Mouse (Mus musculus) midbrain, embryonic 11.5 days (tissue): ENCODE measurements at regions not wholly inside any gene's neighbourhood (a gene's known extent, or its start where the extent isn't known, plus 50 kb on each side); places are given as distances from the start of the nearest gene placed in this dataset.

Source experiments
- ATAC-seq: fragments of 200-750 bp; cut with Nextera tagmentation; 2 replicates; pipeline ENCODE4 v1.8.0; 2017; ENCODE audit warnings: moderate TSS enrichment, moderate library complexity; ENCODE audit not compliant: low FRiP score
- DNase-seq: peaks from one replicate; pipeline ENCODE4 v3.0.0; 2015; ENCODE audit warnings: low spot score; ENCODE audit errors: missing footprints
- H3K27ac ChIP-seq: fragments of 300-500 bp; sonication (generic); 2 replicates; pipeline ENCODE4 v1.5.1; 2014; ENCODE audit warnings: low read depth, low read length
- H3K27me3 ChIP-seq: fragments of 300-500 bp; sonication (generic); 2 replicates; pipeline ENCODE4 v1.6.1; 2014; ENCODE audit warnings: mild to moderate bottlenecking, low read length, moderate library complexity, mixed read lengths; ENCODE audit not compliant: control insufficient read depth, insufficient read depth
- H3K36me3 ChIP-seq: fragments of 300-500 bp; sonication (generic); 2 replicates; pipeline ENCODE4 v1.6.1; 2014; ENCODE audit warnings: mild to moderate bottlenecking, low read length, moderate library complexity, mixed read lengths; ENCODE audit not compliant: control insufficient read depth, insufficient read depth
- H3K4me1 ChIP-seq: fragments of 300-500 bp; sonication (generic); 2 replicates; pipeline ENCODE4 v1.6.1; 2014; ENCODE audit warnings: low read length; ENCODE audit not compliant: control insufficient read depth, insufficient read depth
- H3K4me2 ChIP-seq: fragments of 300-500 bp; sonication (generic); 2 replicates; pipeline ENCODE4 v1.6.1; 2014; ENCODE audit warnings: mild to moderate bottlenecking, moderate library complexity
- H3K4me3 ChIP-seq: fragments of 300-500 bp; sonication (generic); 2 replicates; pipeline ENCODE4 v1.5.1; 2014; ENCODE audit warnings: low read depth, low read length
- H3K9ac ChIP-seq: fragments of 300-500 bp; sonication (generic); 2 replicates; pipeline ENCODE4 v1.6.1; 2014; ENCODE audit warnings: low read length
- H3K9me3 ChIP-seq: fragments of 300-500 bp; sonication (generic); 2 replicates; pipeline ENCODE4 v1.6.1; 2016; ENCODE audit warnings: low read length; ENCODE audit not compliant: control insufficient read depth
- WGBS: fragments of 180-500 bp; shearing (Covaris S2); extraction: QIAGEN DNeasy Blood & Tissue Kit; methylation state at CpG from one replicate; pipeline ENCODE4 v1.1.7; 2014; 5-methylcytosine and 5-hydroxymethylcytosine counted together

GRCm38 (mm10) chr7:78123386-78123785 is 614.4 kb downstream of the Ntrk3 start:
- no peaks in the 10 kb centered on the region for H3K4me1 ChIP-seq

DNA sequence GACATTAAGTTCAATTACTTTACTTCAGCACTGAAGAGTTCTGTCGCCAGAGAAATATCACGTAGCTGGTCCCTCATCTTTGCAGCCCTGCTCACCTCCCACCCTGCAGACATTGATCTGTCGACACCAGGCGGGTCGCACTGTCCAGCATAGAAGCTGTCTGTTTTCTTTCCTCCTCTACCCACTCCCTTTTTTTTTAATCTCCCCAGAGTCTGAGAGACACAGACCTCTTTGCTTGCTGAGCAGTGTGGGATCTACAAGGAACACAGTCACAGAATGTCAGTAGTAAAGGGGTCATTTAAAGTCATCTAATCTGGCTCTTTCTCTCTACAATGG is 616.7 kb downstream of the Ntrk3 start:
- H3K27me3 ChIP-seq, result no peaks in the 10 kb centered on the region
- ATAC-seq, result no peak
- H3K4me1 ChIP-seq, result no peaks in the 10 kb centered on the region
- no peaks in the 10 kb centered on the region for H3K9me3 ChIP-seq
- no peak overlapping the region for H3K9ac ChIP-seq
- no peak overlapping the region for H3K4me2 ChIP-seq
- no peak for DNase-seq
- no peak overlapping the region for H3K27ac ChIP-seq
- 80% methylated on average over 5 of the region's 5 CpGs for WGBS
- H3K4me3 ChIP-seq, result no peak overlapping the region
- no peaks in the 10 kb centered on the region for H3K36me3 ChIP-seq

More at GRCm38 (mm10) chr7:78123386-78123785, 614.4 kb downstream of the Ntrk3 start:
- Histone ChIP-seq H3K27me3 (no peaks in the 10 kb centered on the region), H3K27ac (no peak overlapping the region), H3K9ac (no peak overlapping the region), H3K4me2 (no peak overlapping the region), H3K4me3 (no peak overlapping the region), H3K36me3 (no peaks in the 10 kb centered on the region), H3K9me3 (no peaks in the 10 kb centered on the region)
- ATAC-seq (no peak), DNase-seq (no peak)
- WGBS, result 90% methylated on average over 1 of the region's 1 CpGs

DNA sequence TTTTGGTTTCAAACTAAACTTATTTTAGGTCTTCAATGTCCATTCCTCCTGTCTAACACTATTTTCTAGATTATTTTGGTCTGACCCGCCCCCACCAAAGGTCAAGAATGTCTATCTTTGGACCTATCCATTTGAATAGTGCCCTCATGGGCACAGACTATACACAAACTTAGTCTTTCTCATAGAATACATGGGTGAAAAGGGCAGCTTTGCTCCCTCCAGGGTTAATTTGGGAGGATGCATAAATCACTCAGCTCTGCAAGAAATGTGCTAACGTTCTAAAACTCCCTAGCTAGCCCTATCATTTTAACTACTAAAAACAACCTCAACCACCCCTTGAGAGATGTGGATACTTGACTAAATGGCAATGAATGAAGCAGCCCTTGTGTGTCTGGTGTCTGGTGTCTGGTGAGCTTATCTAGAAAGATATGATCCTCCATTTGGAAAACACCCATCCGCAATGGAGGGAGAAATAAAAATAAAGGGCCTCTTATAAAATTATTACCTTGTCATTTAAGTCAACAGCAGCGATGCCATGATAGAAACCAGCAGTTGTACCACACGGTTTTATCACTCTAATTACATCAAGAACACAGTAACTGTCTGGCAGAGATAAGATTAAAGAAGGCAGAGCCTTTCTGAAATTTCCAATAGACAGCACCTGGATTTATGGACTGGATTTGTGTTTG is 617.2 kb downstream of the Ntrk3 start:
- Histone ChIP-seq H3K4me3 (no peak overlapping the region), H3K4me1 (no peaks in the 10 kb centered on the region), H3K36me3 (no peaks in the 10 kb centered on the region), H3K9me3 (no peaks in the 10 kb centered on the region), H3K4me2 (no peak overlapping the region), H3K9ac (no peak overlapping the region), H3K27me3 (no peaks in the 10 kb centered on the region), H3K27ac (no peak overlapping the region)
- WGBS, result 87% methylated on average over 5 of the region's 5 CpGs
- DNase-seq (no peak), ATAC-seq (no peak)

GRCm38 (mm10) chr7:78119809-78120208 is 618.0 kb downstream of the Ntrk3 start:
- DNase-seq (no peak), ATAC-seq (no peak)
- Histone ChIP-seq H3K4me2 (no peak overlapping the region), H3K27ac (no peak overlapping the region), H3K9me3 (no peaks in the 10 kb centered on the region), H3K9ac (no peak overlapping the region), H3K36me3 (no peaks in the 10 kb centered on the region), H3K4me3 (no peak overlapping the region), H3K27me3 (no peaks in the 10 kb centered on the region), H3K4me1 (no peaks in the 10 kb centered on the region)
- WGBS, result 84% methylated on average over 1 of the region's 1 CpGs

DNA sequence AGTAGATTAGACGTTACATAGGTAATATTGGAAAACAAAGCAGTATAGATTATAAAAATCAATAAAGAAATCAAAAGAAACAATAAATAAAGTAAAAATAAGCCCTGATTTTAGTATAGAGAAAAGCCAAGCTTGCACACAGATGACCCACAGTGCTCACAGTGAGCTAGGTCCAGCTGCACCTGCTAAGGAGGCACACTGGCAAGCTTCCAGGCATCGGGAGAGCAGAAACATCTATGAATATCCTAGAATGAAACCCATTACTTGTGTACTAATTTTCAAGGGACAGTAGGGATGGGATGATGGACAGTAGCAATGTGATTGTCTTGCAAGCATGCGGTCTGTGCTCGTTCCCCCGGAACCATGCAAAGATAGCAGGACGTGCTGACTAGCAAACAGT is 626.5 kb downstream of the Ntrk3 start:
- DNase-seq, result no peak
- Histone ChIP-seq H3K27me3 (no peaks in the 10 kb centered on the region; the same call in 1 of the 2 replicates), H3K9me3 (no peaks in the 10 kb centered on the region), H3K36me3 (no peaks in the 10 kb centered on the region), H3K4me2 (no peak overlapping the region), H3K9ac (no peak overlapping the region), H3K27ac (no peak overlapping the region), H3K4me3 (no peak overlapping the region), H3K4me1 (no peaks in the 10 kb centered on the region)
- 92% methylated on average over 6 of the region's 6 CpGs for WGBS
- ATAC-seq, result no peak

DNA sequence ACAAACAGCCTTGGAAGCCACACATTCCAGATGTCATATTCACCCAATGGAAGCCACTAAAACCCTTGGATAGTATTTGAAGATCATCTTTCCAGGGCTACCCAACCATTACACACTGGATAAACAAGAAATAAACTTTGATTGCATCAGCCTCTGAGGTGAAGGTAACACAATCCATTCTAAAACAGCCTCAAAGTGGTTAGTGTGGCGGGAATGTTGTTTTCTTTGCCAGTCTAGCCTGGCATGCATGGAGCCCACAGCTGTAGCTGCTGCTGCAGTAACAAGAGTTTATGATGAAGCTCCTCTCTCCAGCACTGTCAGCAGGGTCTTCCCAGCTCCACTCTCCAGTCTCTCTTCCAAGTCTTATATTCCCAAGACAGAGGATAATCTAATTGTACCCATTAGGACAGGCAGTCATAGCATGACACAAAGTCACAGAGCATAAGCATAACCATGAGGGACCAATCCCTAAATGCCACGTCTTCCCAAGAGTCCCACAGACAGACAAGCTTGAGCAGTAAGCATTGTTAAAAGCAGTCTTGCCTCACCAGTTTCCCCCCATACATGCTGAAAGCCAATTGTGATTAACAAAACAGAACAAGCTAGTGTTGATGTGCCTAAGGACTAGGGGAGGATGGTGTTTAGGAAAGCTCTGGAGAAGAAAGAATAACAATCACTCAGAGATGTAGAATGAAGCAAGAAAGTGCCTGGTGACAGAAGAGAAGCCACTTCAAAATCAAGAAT is 634.1 kb downstream of the Ntrk3 start:
- no peaks in the 10 kb centered on the region for H3K36me3 ChIP-seq
- peaks cover 24% of the 10 kb centered on the region for H3K27me3 ChIP-seq
- WGBS, result 58% methylated on average over 2 of the region's 2 CpGs
- DNase-seq (no peak), ATAC-seq (no peak)
- no peak overlapping the region for H3K4me2 ChIP-seq
- H3K4me1 ChIP-seq, result no peaks in the 10 kb centered on the region
- H3K4me3 ChIP-seq, result no peak overlapping the region
- H3K27ac ChIP-seq, result no peak overlapping the region
- no peaks in the 10 kb centered on the region for H3K9me3 ChIP-seq
- no peak overlapping the region for H3K9ac ChIP-seq

DNA sequence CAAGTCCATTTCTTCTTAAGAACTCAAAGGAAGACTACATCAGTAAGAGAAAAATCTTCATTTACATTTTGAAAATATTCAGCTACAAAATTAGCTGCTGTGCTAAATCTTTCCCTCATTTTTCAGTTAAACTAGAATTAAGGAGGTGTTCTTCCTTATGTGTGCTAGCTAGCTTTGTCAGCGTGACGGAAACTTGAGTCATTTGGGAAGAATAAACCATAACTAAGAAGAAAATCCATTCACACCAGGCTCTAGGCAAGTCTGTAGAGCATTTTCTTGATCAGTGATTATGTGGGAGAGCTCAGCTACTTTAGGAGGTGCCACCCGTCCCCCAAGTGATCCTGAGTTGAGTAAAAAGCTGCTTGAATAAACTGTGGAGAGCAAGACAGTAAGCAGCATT is 635.4 kb downstream of the Ntrk3 start:
- Histone ChIP-seq H3K4me2 (no peak overlapping the region), H3K4me1 (no peaks in the 10 kb centered on the region), H3K36me3 (no peaks in the 10 kb centered on the region), H3K4me3 (no peak overlapping the region), H3K9me3 (no peaks in the 10 kb centered on the region), H3K9ac (no peak overlapping the region), H3K27ac (no peak overlapping the region), H3K27me3 (peaks cover 37% of the 10 kb centered on the region)
- no peak for ATAC-seq
- WGBS, result 83% methylated on average over 3 of the region's 3 CpGs
- DNase-seq, result no peak

DNA sequence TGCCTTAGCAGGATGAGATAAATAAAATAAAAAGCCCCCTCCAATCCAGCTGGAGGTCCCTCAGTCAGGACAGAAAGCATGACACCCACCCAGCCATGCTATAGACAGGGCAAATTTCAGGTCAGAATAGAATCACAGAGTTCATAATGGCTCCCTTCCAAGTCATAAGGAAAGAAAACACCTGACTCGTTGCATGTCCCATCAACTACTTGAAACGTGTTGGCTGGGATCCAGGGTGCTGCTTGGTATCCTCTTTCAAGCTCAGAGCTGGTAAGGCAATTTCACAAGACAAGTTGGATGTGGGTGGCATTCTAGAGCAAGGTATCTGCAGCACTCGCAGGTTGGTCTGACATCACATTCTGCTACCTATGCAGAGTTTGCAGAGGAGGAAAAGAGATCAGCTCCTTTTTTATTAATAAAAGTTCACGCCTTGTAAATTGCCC is 651.2 kb downstream of the Ntrk3 start:
- H3K27ac ChIP-seq, result no peak overlapping the region
- no peak overlapping the region for H3K9ac ChIP-seq
- WGBS, result 72% methylated on average over 4 of the region's 4 CpGs
- no peaks in the 10 kb centered on the region for H3K36me3 ChIP-seq
- ATAC-seq (0 out of 2 replicates have a peak, but pooled peaks have one; percentile 11), DNase-seq (no peak)
- no peaks in the 10 kb centered on the region for H3K27me3 ChIP-seq
- H3K9me3 ChIP-seq, result no peaks in the 10 kb centered on the region
- no peak overlapping the region for H3K4me3 ChIP-seq
- H3K4me2 ChIP-seq, result no peak overlapping the region
- H3K4me1 ChIP-seq, result no peaks in the 10 kb centered on the region

DNA sequence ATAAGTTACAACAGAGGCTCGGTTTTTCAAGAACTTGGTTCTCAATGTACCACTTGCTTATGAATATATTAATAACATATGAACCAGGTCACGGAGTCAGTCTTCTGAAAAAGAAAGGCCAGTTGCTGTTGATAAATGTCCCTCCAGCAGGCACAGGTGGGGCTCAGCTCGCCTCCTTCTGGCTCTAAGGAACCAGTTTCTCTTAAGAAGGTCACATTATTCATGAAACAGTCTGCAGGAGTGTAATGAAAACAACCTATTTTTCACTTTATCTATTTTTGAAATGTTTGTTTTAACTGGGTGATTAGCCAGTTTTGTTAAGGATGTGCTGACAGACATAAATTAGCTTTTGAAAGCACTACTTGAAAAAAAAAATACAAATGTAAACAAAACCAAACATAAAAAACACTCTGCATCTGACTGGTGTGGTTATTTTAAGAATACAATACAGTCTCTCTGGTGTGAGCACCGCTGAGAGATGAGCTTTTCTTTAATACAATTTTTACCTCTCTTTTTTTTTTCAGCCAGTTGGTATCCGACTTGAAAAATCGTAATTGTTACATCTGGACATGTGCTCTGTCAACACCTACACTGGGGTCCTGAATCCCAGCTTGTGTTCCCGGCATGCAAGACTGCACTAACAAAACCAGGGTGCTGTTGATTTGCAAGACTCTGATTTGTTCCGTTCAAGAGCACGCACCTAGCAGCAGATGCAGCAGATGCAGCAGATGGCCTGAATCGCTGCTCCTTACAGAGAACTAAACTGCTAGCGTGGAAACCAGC is 651.8 kb downstream of the Ntrk3 start:
- 0 out of 2 replicates have a peak, but pooled peaks have one; percentile 24 for ATAC-seq

More for the DNA sequence above, 651.8 kb downstream of the Ntrk3 start:
- no peaks in the 10 kb centered on the region for H3K27me3 ChIP-seq
- no peaks in the 10 kb centered on the region for H3K9me3 ChIP-seq
- H3K4me3 ChIP-seq, result no peak overlapping the region
- no peaks in the 10 kb centered on the region for H3K36me3 ChIP-seq
- DNase-seq, result no peak
- H3K4me2 ChIP-seq, result no peak overlapping the region
- WGBS, result 64% methylated on average over 11 of the region's 11 CpGs
- no peak overlapping the region for H3K27ac ChIP-seq
- no peaks in the 10 kb centered on the region for H3K4me1 ChIP-seq
- H3K9ac ChIP-seq, result no peak overlapping the region
